8 mouse cellular contexts compared by ENCODE assay signal in the genomic region with DNA sequence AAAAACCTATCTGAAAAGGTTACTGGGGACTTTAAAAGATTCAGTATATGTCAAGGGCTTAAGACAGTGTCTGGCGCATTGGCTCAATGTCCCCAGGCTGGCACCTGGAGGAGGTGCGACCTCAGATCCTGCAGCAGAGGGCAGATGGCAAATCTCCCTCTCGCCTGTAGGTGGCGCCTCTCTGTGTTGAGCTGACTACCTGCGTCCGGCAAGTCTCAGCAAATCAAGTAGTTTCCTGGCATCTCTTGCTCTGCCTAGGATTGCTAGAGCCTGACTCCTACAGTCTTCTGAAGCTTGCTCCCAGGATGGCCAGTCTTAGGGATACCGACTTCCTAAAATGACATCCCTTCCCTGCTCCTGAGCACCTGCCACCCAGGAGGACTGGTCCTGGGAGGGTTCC. TPM values are rescaled to one million over a fixed set of nuclear protein-coding genes. Genes with fewer than 3 reads are reported as not detected.
DNase-seq lines count a peak whose midpoint lies in the region; ATAC-seq and TF ChIP-seq lines count a peak whose summit lies in the region.

No protein-coding gene starts in this region.

- H3K9me3 ChIP-seq in neural tube, embryonic 15.5 days (replicated peaks), result no peaks in the 10 kb centered on the region
- no peaks in the 10 kb centered on the region for H3K9me3 ChIP-seq in kidney, postnatal 0 days (replicated peaks; ENCODE audit: low read length)

- H3K36me3 ChIP-seq in neural tube, embryonic 15.5 days, result no peaks in the 10 kb centered on the region
- no peaks in the 10 kb centered on the region for H3K36me3 ChIP-seq in kidney, postnatal 0 days (ENCODE audit: insufficient read depth, low read length)
- no peaks in the 10 kb centered on the region for H3K36me3 ChIP-seq in small intestine, adult 2 months (ENCODE audit: control insufficient read depth, insufficient read depth, low read length)

- H3K4me3 ChIP-seq in neural tube, embryonic 15.5 days (replicated peaks), result no peak overlapping the region
- H3K4me3 ChIP-seq in kidney, postnatal 0 days (replicated peaks; ENCODE audit: low read depth, low read length), result no peak overlapping the region
- H3K4me3 ChIP-seq in small intestine, adult 2 months (ENCODE audit: low read depth, low read length), result no peak overlapping the region

- H3K9ac ChIP-seq in neural tube, embryonic 15.5 days (replicated peaks), result no peak overlapping the region
- H3K9ac ChIP-seq in kidney, postnatal 0 days (ENCODE audit: low read depth, low read length), result no peak overlapping the region

- DNase-seq in neural tube, embryonic 10.5 days (ENCODE audit: extremely low spot score, low spot score), result peak; percentile 65
- DNase-seq in adrenal gland, postnatal 36 days, result peak; percentile 66 to 80
- peak; percentile 87 for DNase-seq in kidney, postnatal 0 days (ENCODE audit: low spot score)
- peak; percentile 75 for DNase-seq in lung, postnatal 14 days
- DNase-seq in yolk sac, embryonic 10.5 days (ENCODE audit: low spot score), result no peak

- TF ChIP-seq POLR2A in small intestine, adult 2 months (IDR thresholded peaks at IDR 0.05; ENCODE audit: low read depth, low read length), result no peak

- no peaks in the 10 kb centered on the region for H3K27me3 ChIP-seq in neural tube, embryonic 15.5 days (replicated peaks)
- no peaks in the 10 kb centered on the region for H3K27me3 ChIP-seq in kidney, postnatal 0 days (ENCODE audit: insufficient read depth, low read length)
- H3K27me3 ChIP-seq in small intestine, adult 2 months (ENCODE audit: control insufficient read depth, insufficient read depth, low read length), result peaks cover 10% of the 10 kb centered on the region

- no peak overlapping the region for H3K4me2 ChIP-seq in neural tube, embryonic 15.5 days
- no peak overlapping the region for H3K4me2 ChIP-seq in kidney, postnatal 0 days (ENCODE audit: low read length)

- WGBS in neural tube, embryonic 15.5 days, result 8% methylated on average over 7 of the region's 7 CpGs
- 4% methylated on average over 7 of the region's 7 CpGs for WGBS in kidney, postnatal 0 days
- 4% methylated on average over 7 of the region's 7 CpGs for whole genome bisulfite sequencing in small intestine, adult 2 months

- H3K27ac ChIP-seq in neural tube, embryonic 15.5 days (replicated peaks), result no peak overlapping the region
- no peak overlapping the region for H3K27ac ChIP-seq in kidney, postnatal 0 days
- no peak overlapping the region for H3K27ac ChIP-seq in small intestine, adult 2 months (ENCODE audit: insufficient read depth, low read depth, low read length)

- no peak for ATAC-seq in neural tube, embryonic 15.5 days (ENCODE audit: low FRiP score)
- peak; percentile 75 for ATAC-seq in erythroblast, adult 5-6 weeks (replicated peaks; ENCODE audit: low FRiP score, poor library complexity, severe bottlenecking)
- ATAC-seq in kidney, postnatal 0 days (replicated peaks; ENCODE audit: low FRiP score, low read depth), result peak; percentile 52; the same call in 1 of the 2 replicates

- H3K4me1 ChIP-seq in neural tube, embryonic 15.5 days, result peaks cover 16% of the 10 kb centered on the region
- H3K4me1 ChIP-seq in kidney, postnatal 0 days (replicated peaks; ENCODE audit: insufficient read depth, low read length), result 0 out of 2 replicates have a peak, but pooled peaks cover 3% of the 10 kb centered on the region
- 0 out of 2 replicates have a peak, but pooled peaks cover 1% of the 10 kb centered on the region for H3K4me1 ChIP-seq in small intestine, adult 2 months (ENCODE audit: control insufficient read depth, insufficient read depth, insufficient read length, low read length)

- TF ChIP-seq CTCF in kidney, postnatal 0 days (IDR thresholded peaks at IDR 0.05; ENCODE audit: low read depth), result peak; percentile 88
- peak; percentile 75 for TF ChIP-seq CTCF in small intestine, adult 2 months (IDR thresholded peaks at IDR 0.05; ENCODE audit: extremely low read depth, insufficient read length, insufficient replicate concordance, low read depth, low read length)

RNA-seq across cellular contexts. Expression of gene Skap1, which starts 25.6 kb away (rescaled TPM):
- polyA plus RNA-seq in neural tube, embryonic 15.5 days (2015; fragmentation: Nextera tagmentation; extraction: Ambion mirVana), result 7.9 and 24.2 TPM in 2 replicates
- total RNA-seq in adrenal gland, postnatal 36 days (2021), result 1 to 10 TPM; 7.5 to 8.2 TPM
- not detected in 2 replicates for total RNA-seq in erythroblast, adult 5-6 weeks (2015; ENCODE audit: low replicate concordance)
- 2.6 TPM in 1 of 2 replicates, not detected in the other for total RNA-seq in erythroblast, adult 5-6 weeks (2017; ENCODE audit: low replicate concordance)
- polyA plus RNA-seq in kidney, postnatal 0 days (2015; fragmentation: Nextera tagmentation; extraction: Ambion mirVana), result 7.6 and 8.7 TPM in 2 replicates
- 1.7 and 3.0 TPM in 2 replicates for polyA plus RNA-seq in small intestine, adult 2 months (2012; rRNA removed)
